Mouse (Mus musculus): Measurements from ENCODE around the gene Zic1. TPM values are rescaled to one million over a fixed set of nuclear protein-coding genes. Genes with fewer than 3 reads are reported as not detected.

The Zic1 gene
- polyA plus RNA-seq, 1 experiment = not detected

- H3K36me3 ChIP-seq (ENCODE audit: control insufficient read depth, insufficient read depth, low read length) = no peaks in the 10 kb centered on the region
- 4% methylated on average over 7 of the region's 7 CpGs for WGBS
- H3K4me3 ChIP-seq (ENCODE audit: low read depth, low read length) = no peak overlapping the region
- peaks cover 39% of the 10 kb centered on the region for H3K27me3 ChIP-seq (ENCODE audit: control insufficient read depth, insufficient read depth, low read length)
- H3K27ac ChIP-seq (ENCODE audit: insufficient read depth, low read depth, low read length) = no peak overlapping the region
- 0 out of 2 replicates have a peak, but pooled peaks cover 2% of the 10 kb centered on the region for H3K4me1 ChIP-seq (ENCODE audit: control insufficient read depth, insufficient read depth, insufficient read length, low read length)
- no peak for TF ChIP-seq POLR2A (IDR thresholded peaks at IDR 0.05; ENCODE audit: low read depth, low read length)
- TF ChIP-seq CTCF (IDR thresholded peaks at IDR 0.05; ENCODE audit: extremely low read depth, insufficient read length, insufficient replicate concordance, low read depth, low read length) = no peak
These were observed 10.4 kb downstream of the Zic1 start for GRCm38 (mm10) chr9:91355270-91355589.

- Histone ChIP-seq H3K4me3 (ENCODE audit: low read depth, low read length) (no peak overlapping the region), H3K27ac (ENCODE audit: insufficient read depth, low read depth, low read length) (no peak overlapping the region), H3K4me1 (ENCODE audit: control insufficient read depth, insufficient read depth, insufficient read length, low read length) (0 out of 2 replicates have a peak, but pooled peaks cover 2% of the 10 kb centered on the region), H3K36me3 (ENCODE audit: control insufficient read depth, insufficient read depth, low read length) (no peaks in the 10 kb centered on the region), H3K27me3 (ENCODE audit: control insufficient read depth, insufficient read depth, low read length) (peaks cover 42% of the 10 kb centered on the region)
- no peak for TF ChIP-seq POLR2A (IDR thresholded peaks at IDR 0.05; ENCODE audit: low read depth, low read length)
- no peak for TF ChIP-seq CTCF (IDR thresholded peaks at IDR 0.05; ENCODE audit: extremely low read depth, insufficient read length, insufficient replicate concordance, low read depth, low read length)
- WGBS = 14% methylated on average over 22 of the region's 22 CpGs
These were observed 11.0 kb downstream of the Zic1 start for GRCm38 (mm10) chr9:91354434-91355269.

- Histone ChIP-seq H3K4me1 (ENCODE audit: control insufficient read depth, insufficient read depth, insufficient read length, low read length) (0 out of 2 replicates have a peak, but pooled peaks cover 2% of the 10 kb centered on the region), H3K4me3 (ENCODE audit: low read depth, low read length) (no peak overlapping the region), H3K27ac (ENCODE audit: insufficient read depth, low read depth, low read length) (no peak overlapping the region), H3K27me3 (ENCODE audit: control insufficient read depth, insufficient read depth, low read length) (peaks cover 38% of the 10 kb centered on the region), H3K36me3 (ENCODE audit: control insufficient read depth, insufficient read depth, low read length) (no peaks in the 10 kb centered on the region)
- TF ChIP-seq CTCF (IDR thresholded peaks at IDR 0.05; ENCODE audit: extremely low read depth, insufficient read length, insufficient replicate concordance, low read depth, low read length) (no peak), POLR2A (IDR thresholded peaks at IDR 0.05; ENCODE audit: low read depth, low read length) (no peak)
- WGBS = 8% methylated on average over 37 of the region's 37 CpGs
These were observed 11.8 kb downstream of the Zic1 start for GRCm38 (mm10) chr9:91353551-91354433.

- 3% methylated on average over 15 of the region's 15 CpGs for WGBS
- Histone ChIP-seq H3K4me3 (ENCODE audit: low read depth, low read length) (no peak overlapping the region), H3K36me3 (ENCODE audit: control insufficient read depth, insufficient read depth, low read length) (no peaks in the 10 kb centered on the region), H3K27ac (ENCODE audit: insufficient read depth, low read depth, low read length) (no peak overlapping the region), H3K27me3 (ENCODE audit: control insufficient read depth, insufficient read depth, low read length) (peaks cover 38% of the 10 kb centered on the region), H3K4me1 (ENCODE audit: control insufficient read depth, insufficient read depth, insufficient read length, low read length) (0 out of 2 replicates have a peak, but pooled peaks cover 2% of the 10 kb centered on the region)
- TF ChIP-seq CTCF (IDR thresholded peaks at IDR 0.05; ENCODE audit: extremely low read depth, insufficient read length, insufficient replicate concordance, low read depth, low read length) (no peak), POLR2A (IDR thresholded peaks at IDR 0.05; ENCODE audit: low read depth, low read length) (no peak)
These were observed 12.8 kb downstream of the Zic1 start for GRCm38 (mm10) chr9:91352786-91353185.

- TF ChIP-seq CTCF (IDR thresholded peaks at IDR 0.05; ENCODE audit: extremely low read depth, insufficient read length, insufficient replicate concordance, low read depth, low read length) (no peak), POLR2A (IDR thresholded peaks at IDR 0.05; ENCODE audit: low read depth, low read length) (no peak)
- Histone ChIP-seq H3K27me3 (ENCODE audit: control insufficient read depth, insufficient read depth, low read length) (peaks cover 38% of the 10 kb centered on the region), H3K36me3 (ENCODE audit: control insufficient read depth, insufficient read depth, low read length) (no peaks in the 10 kb centered on the region), H3K4me1 (ENCODE audit: control insufficient read depth, insufficient read depth, insufficient read length, low read length) (0 out of 2 replicates have a peak, but pooled peaks cover 2% of the 10 kb centered on the region), H3K4me3 (ENCODE audit: low read depth, low read length) (no peak overlapping the region), H3K27ac (ENCODE audit: insufficient read depth, low read depth, low read length) (no peak overlapping the region)
- WGBS = 6% methylated on average over 13 of the region's 13 CpGs
These were observed 13.6 kb downstream of the Zic1 start for GRCm38 (mm10) chr9:91351961-91352411.

- TF ChIP-seq CTCF (IDR thresholded peaks at IDR 0.05; ENCODE audit: extremely low read depth, insufficient read length, insufficient replicate concordance, low read depth, low read length) = no peak
- TF ChIP-seq POLR2A (IDR thresholded peaks at IDR 0.05; ENCODE audit: low read depth, low read length) = no peak
- Histone ChIP-seq H3K27me3 (ENCODE audit: control insufficient read depth, insufficient read depth, low read length) (peaks cover 38% of the 10 kb centered on the region), H3K27ac (ENCODE audit: insufficient read depth, low read depth, low read length) (no peak overlapping the region), H3K36me3 (ENCODE audit: control insufficient read depth, insufficient read depth, low read length) (no peaks in the 10 kb centered on the region), H3K4me1 (ENCODE audit: control insufficient read depth, insufficient read depth, insufficient read length, low read length) (0 out of 2 replicates have a peak, but pooled peaks cover 2% of the 10 kb centered on the region), H3K4me3 (ENCODE audit: low read depth, low read length) (no peak overlapping the region)
- 10% methylated on average over 5 of the region's 5 CpGs for WGBS
These were observed 14.2 kb downstream of the Zic1 start for GRCm38 (mm10) chr9:91351361-91351760.
